ENCODE assay signal across 15 mouse cellular contexts in the genomic region with DNA sequence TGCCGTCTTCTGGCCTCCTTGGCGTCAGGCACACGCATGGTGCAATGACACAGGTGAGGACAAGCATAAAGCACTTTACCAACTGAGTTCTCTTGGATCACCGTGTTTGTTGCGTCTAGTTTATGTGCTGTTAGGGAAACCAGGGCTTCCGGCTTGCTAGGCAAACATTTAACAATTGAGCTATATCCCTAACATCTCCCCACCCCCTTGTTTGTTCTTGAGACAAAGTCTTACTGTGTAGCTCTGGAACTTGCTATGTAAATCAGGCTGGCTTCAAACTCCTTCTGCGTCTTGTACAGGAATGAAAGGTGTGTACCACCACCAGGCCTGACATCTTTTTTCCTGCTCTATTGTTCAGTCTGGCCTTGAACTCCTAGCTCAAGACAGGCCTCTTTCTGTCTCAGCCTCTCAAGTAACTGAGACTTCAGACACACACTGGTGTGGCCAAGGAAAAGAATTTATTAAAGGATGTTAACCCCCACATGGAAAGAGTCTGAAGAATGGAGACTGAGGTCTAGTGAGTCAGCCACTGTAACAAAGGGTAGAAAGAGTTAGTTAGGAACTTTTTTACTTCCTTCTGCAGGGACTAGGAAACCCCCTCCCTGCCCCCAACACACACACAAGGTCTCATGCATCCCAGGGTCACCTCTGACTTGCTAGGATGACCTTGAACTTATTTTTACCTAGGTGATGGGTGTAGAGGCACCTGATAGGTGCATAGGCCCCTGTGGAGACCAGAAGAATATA. TPM values are rescaled to one million over a fixed set of nuclear protein-coding genes. Genes with fewer than 3 reads are reported as not detected.
DNase-seq lines count a peak whose midpoint lies in the region; ATAC-seq and TF ChIP-seq lines count a peak whose summit lies in the region.
"Had no signal": no experiment of that assay in that cellular context is flagged by ENCODE, and none has a peak within 500 bp of the region (broad histone marks: within the 10 kb centered on the region; RNA-seq: fewer than 3 reads in every experiment).

No protein-coding gene starts in this region.

- intact Hi-C loops in gastrocnemius, adult 2 months (cut with DNase I): no loop called here

- 65% methylated on average over 7 of the region's 7 CpGs for WGBS in lung, embryonic 16.5 days
- WGBS in intestine, postnatal 0 days: 48% methylated on average over 7 of the region's 7 CpGs
- WGBS in forebrain, embryonic 11.5 days: 87% methylated on average over 7 of the region's 7 CpGs
- WGBS in hindbrain, embryonic 12.5 days: 84% methylated on average over 7 of the region's 7 CpGs

- no peak for DNase-seq in gastrocnemius, adult 2 months
- no peak for DNase-seq in gastrocnemius, adult 8-10 months (ENCODE audit: low spot score in 2 of 2)
- DNase-seq in lung, postnatal 25 days (ENCODE audit: low spot score): no peak
- peak; percentile 64 for DNase-seq in yolk sac, embryonic 10.5 days (ENCODE audit: low spot score)
- no peak for DNase-seq in forebrain, embryonic 11.5 days (ENCODE audit: low spot score)
- DNase-seq: adrenal gland, postnatal 14 days; cerebellum, adult 11 months; thymus, adult 18-20 months had no signal

- ATAC-seq in lung, embryonic 16.5 days (ENCODE audit: low read depth): no peak
- ATAC-seq in intestine, postnatal 0 days: no peak
- ATAC-seq in forebrain, embryonic 11.5 days (replicated peaks; ENCODE audit: low FRiP score): no peak
- ATAC-seq in hindbrain, embryonic 12.5 days (ENCODE audit: low FRiP score): no peak
- ATAC-seq: hindbrain, embryonic 16.5 days; Patski had no signal

- no peaks in the 10 kb centered on the region for H3K27me3 ChIP-seq in lung, embryonic 16.5 days (ENCODE audit: control insufficient read depth, insufficient read depth, low read depth, low read length)
- H3K27me3 ChIP-seq in intestine, postnatal 0 days (replicated peaks; ENCODE audit: control insufficient read depth, insufficient read depth, low read length): no peaks in the 10 kb centered on the region
- H3K27me3 ChIP-seq in forebrain, embryonic 11.5 days (ENCODE audit: control insufficient read depth, insufficient read depth, low read length): no peaks in the 10 kb centered on the region
- H3K27me3 ChIP-seq in hindbrain, embryonic 12.5 days: no peaks in the 10 kb centered on the region
- H3K27me3 ChIP-seq: heart, embryonic 15.5 days; limb, embryonic 12.5 days; Patski had no signal

- peaks cover 56% of the 10 kb centered on the region for H3K4me1 ChIP-seq in lung, embryonic 16.5 days (replicated peaks; ENCODE audit: control insufficient read depth, insufficient read depth, low read length)
- peaks cover 7% of the 10 kb centered on the region; the same call in 1 of the 2 replicates for H3K4me1 ChIP-seq in intestine, postnatal 0 days (replicated peaks; ENCODE audit: control insufficient read depth, insufficient read depth, low read length)
- H3K4me1 ChIP-seq in forebrain, embryonic 11.5 days (replicated peaks; ENCODE audit: control insufficient read depth, insufficient read depth, low read length): no peaks in the 10 kb centered on the region; the same call in 1 of the 2 replicates
- H3K4me1 ChIP-seq in hindbrain, embryonic 12.5 days: peaks cover 14% of the 10 kb centered on the region

- H3K27ac ChIP-seq in gastrocnemius, adult 2 months: peak overlapping the region; percentile 94
- peak overlapping the region; percentile 57 for H3K27ac ChIP-seq in lung, embryonic 16.5 days (ENCODE audit: low read length)
- H3K27ac ChIP-seq in intestine, postnatal 0 days (ENCODE audit: low read depth, low read length): peak overlapping the region; percentile 58
- H3K27ac ChIP-seq in forebrain, embryonic 11.5 days (ENCODE audit: low read depth, low read length): no peak overlapping the region
- no peak overlapping the region for H3K27ac ChIP-seq in hindbrain, embryonic 12.5 days
- H3K27ac ChIP-seq: limb, embryonic 12.5 days had no signal

- no peak overlapping the region for H3K4me2 ChIP-seq in lung, embryonic 16.5 days (ENCODE audit: low read depth, low read length)
- no peak overlapping the region for H3K4me2 ChIP-seq in intestine, postnatal 0 days (replicated peaks; ENCODE audit: low read depth)
- no peak overlapping the region for H3K4me2 ChIP-seq in forebrain, embryonic 11.5 days (ENCODE audit: low read depth, low read length, severe bottlenecking)
- H3K4me2 ChIP-seq in hindbrain, embryonic 12.5 days (replicated peaks): no peak overlapping the region
- H3K4me2 ChIP-seq: heart, embryonic 15.5 days; limb, embryonic 12.5 days had no signal

- H3K9ac ChIP-seq in lung, embryonic 16.5 days (ENCODE audit: low read length): no peak overlapping the region
- H3K9ac ChIP-seq in intestine, postnatal 0 days (ENCODE audit: low read depth, low read length): no peak overlapping the region
- no peak overlapping the region for H3K9ac ChIP-seq in forebrain, embryonic 11.5 days (ENCODE audit: low read length)
- no peak overlapping the region for H3K9ac ChIP-seq in hindbrain, embryonic 12.5 days
- H3K9ac ChIP-seq: heart, embryonic 15.5 days; limb, embryonic 12.5 days had no signal

- TF ChIP-seq CTCF in gastrocnemius, adult 2 months (IDR thresholded peaks at IDR 0.05): no peak
- TF ChIP-seq CTCF in intestine, postnatal 0 days (IDR thresholded peaks at IDR 0.05; ENCODE audit: low read depth): no peak

- H3K36me3 ChIP-seq in lung, embryonic 16.5 days (ENCODE audit: control insufficient read depth, insufficient read depth, low read length): no peaks in the 10 kb centered on the region
- H3K36me3 ChIP-seq in intestine, postnatal 0 days (ENCODE audit: control insufficient read depth, insufficient read depth): no peaks in the 10 kb centered on the region
- H3K36me3 ChIP-seq in forebrain, embryonic 11.5 days (ENCODE audit: control insufficient read depth, insufficient read depth, low read length): no peaks in the 10 kb centered on the region
- no peaks in the 10 kb centered on the region for H3K36me3 ChIP-seq in hindbrain, embryonic 12.5 days
- H3K36me3 ChIP-seq: heart, embryonic 15.5 days; limb, embryonic 12.5 days had no signal

- no peaks in the 10 kb centered on the region for H3K9me3 ChIP-seq in lung, embryonic 16.5 days (ENCODE audit: control insufficient read depth, low read length)
- H3K9me3 ChIP-seq in intestine, postnatal 0 days (ENCODE audit: control insufficient read depth): no peaks in the 10 kb centered on the region
- H3K9me3 ChIP-seq in forebrain, embryonic 11.5 days (ENCODE audit: control insufficient read depth, low read length): no peaks in the 10 kb centered on the region
- H3K9me3 ChIP-seq in hindbrain, embryonic 12.5 days (replicated peaks): no peaks in the 10 kb centered on the region
- H3K9me3 ChIP-seq: heart, embryonic 15.5 days; limb, embryonic 12.5 days had no signal

- no peak overlapping the region for H3K4me3 ChIP-seq in gastrocnemius, adult 2 months
- no peak overlapping the region for H3K4me3 ChIP-seq in lung, embryonic 16.5 days (ENCODE audit: low read length)
- H3K4me3 ChIP-seq in intestine, postnatal 0 days (ENCODE audit: low read depth, low read length): no peak overlapping the region
- no peak overlapping the region for H3K4me3 ChIP-seq in forebrain, embryonic 11.5 days (ENCODE audit: low read depth, low read length)
- H3K4me3 ChIP-seq in hindbrain, embryonic 12.5 days: no peak overlapping the region
- H3K4me3 ChIP-seq: heart, embryonic 15.5 days; limb, embryonic 12.5 days had no signal

RNA-seq across cellular contexts. Expression of a gene that starts 31.0 kb away (rescaled TPM):
- total RNA-seq in gastrocnemius, adult 2 months (2021): 1 to 10 TPM; 6.9 to 8.5 TPM
- total RNA-seq in gastrocnemius, adult 8-10 months (2022): 1 to 10 TPM; 6.3 to 7.1 (median 6.7) TPM
- polyA plus RNA-seq in lung, embryonic 16.5 days (2015; fragmentation: Nextera tagmentation; extraction: Ambion mirVana): 13.3 and 14.0 TPM in 2 replicates
- 4.7 and 5.9 TPM in 2 replicates for polyA plus RNA-seq in intestine, postnatal 0 days (2015; fragmentation: Nextera tagmentation; extraction: Ambion mirVana)
- 13.9 TPM in 2 replicates for polyA plus RNA-seq in forebrain, embryonic 11.5 days (2014; fragmentation: Nextera tagmentation; extraction: Ambion mirVana)
- polyA plus RNA-seq in hindbrain, embryonic 12.5 days (2016; fragmentation: Nextera tagmentation; extraction: Ambion mirVana): 9.7 and 10.2 TPM in 2 replicates

RNA-seq across cellular contexts. Expression of a gene that starts 31.2 kb away (rescaled TPM):
- total RNA-seq in gastrocnemius, adult 2 months (2021): 10 to 100 TPM; 21.1 to 22.3 TPM
- 10 to 100 TPM; 17.3 to 27.4 (median 20.1) TPM for total RNA-seq in gastrocnemius, adult 8-10 months (2022)
- 56.4 and 62.1 TPM in 2 replicates for polyA plus RNA-seq in lung, embryonic 16.5 days (2015; fragmentation: Nextera tagmentation; extraction: Ambion mirVana)
- polyA plus RNA-seq in intestine, postnatal 0 days (2015; fragmentation: Nextera tagmentation; extraction: Ambion mirVana): 37.9 and 39.9 TPM in 2 replicates
- 62.2 and 66.4 TPM in 2 replicates for polyA plus RNA-seq in forebrain, embryonic 11.5 days (2014; fragmentation: Nextera tagmentation; extraction: Ambion mirVana)
- polyA plus RNA-seq in hindbrain, embryonic 12.5 days (2016; fragmentation: Nextera tagmentation; extraction: Ambion mirVana): 67.3 and 76.2 TPM in 2 replicates

Comparison
In these comparisons a context has a peak if more than half of its experiments do, and no peak if none do; other contexts are left out.
1. H3K27ac ChIP-seq: peak in gastrocnemius, adult 2 months (single experiment), lung, embryonic 16.5 days (single experiment) and intestine, postnatal 0 days (single experiment); none in forebrain, embryonic 11.5 days (single experiment) and hindbrain, embryonic 12.5 days (single experiment).